16 mouse cellular contexts compared by ENCODE assay signal in the genomic region with DNA sequence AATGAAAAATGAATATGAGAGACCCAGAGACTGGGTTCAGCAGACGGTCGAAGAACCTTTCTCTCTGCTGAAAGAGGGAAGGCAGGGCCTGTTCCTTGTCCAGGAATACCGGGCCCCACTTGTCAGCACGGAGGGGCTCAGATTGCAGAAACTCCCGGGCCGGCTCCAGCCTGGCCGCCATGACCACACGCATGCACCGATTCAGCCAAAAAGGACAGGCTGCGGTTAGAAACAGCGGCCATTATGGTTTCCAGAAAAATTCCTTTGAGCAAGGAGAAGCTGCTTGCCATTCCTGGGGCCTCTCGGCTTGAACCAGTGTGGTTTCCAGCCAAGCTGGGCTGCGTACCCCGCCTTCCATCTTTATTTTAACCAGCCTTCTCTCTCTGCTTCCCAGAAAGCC.
DNase-seq lines count a peak whose midpoint lies in the region; ATAC-seq and TF ChIP-seq lines count a peak whose summit lies in the region.
"Had no signal": no experiment of that assay in that cellular context is flagged by ENCODE, and none has a peak within 500 bp of the region (broad histone marks: within the 10 kb centered on the region; RNA-seq: fewer than 3 reads in every experiment).

No protein-coding gene starts in this region.

- TF ChIP-seq CTCF in ES-Bruce4 (IDR thresholded peaks at IDR 0.05; ENCODE audit: low read depth, low read length) = no peak

- H3K4me2 ChIP-seq in heart, embryonic 14.5 days (ENCODE audit: low read length) = peak overlapping the region; percentile 18; the same call in 1 of the 2 replicates
- H3K4me2 ChIP-seq in embryonic facial prominence, embryonic 11.5 days (ENCODE audit: low read depth, low read length) = no peak overlapping the region
- no peak overlapping the region for H3K4me2 ChIP-seq in limb, embryonic 12.5 days
- H3K4me2 ChIP-seq: kidney, embryonic 15.5 days; neural tube, embryonic 13.5 days had no signal

- DNase-seq in heart, adult 11 months = no peak
- peak; percentile 42 for DNase-seq in embryonic facial prominence, embryonic 11.5 days (ENCODE audit: low spot score)
- DNase-seq in kidney, postnatal 4 days = no peak
- no peak for DNase-seq in frontal cortex, postnatal 14 days (ENCODE audit: low spot score in 2 of 2)
- DNase-seq in retina, postnatal 1 day = no peak
- DNase-seq: gastrocnemius, postnatal 14 days; heart, postnatal 14 days; lung, postnatal 36 days; midbrain, embryonic 14.5 days; spleen, adult 18-20 months had no signal

- no peak overlapping the region; the same call in 1 of the 2 replicates for H3K9ac ChIP-seq in heart, embryonic 14.5 days (ENCODE audit: low read length)
- H3K9ac ChIP-seq in ES-Bruce4 (ENCODE audit: low read depth, poor library complexity, severe bottlenecking) = peak overlapping the region; percentile 49
- no peak overlapping the region; the same call in 1 of the 2 replicates for H3K9ac ChIP-seq in embryonic facial prominence, embryonic 11.5 days (replicated peaks; ENCODE audit: low read length)
- no peak overlapping the region for H3K9ac ChIP-seq in limb, embryonic 12.5 days (replicated peaks)
- H3K9ac ChIP-seq: kidney, embryonic 15.5 days; neural tube, embryonic 13.5 days had no signal

- 0 out of 2 replicates have a peak, but pooled peaks cover 2% of the 10 kb centered on the region for H3K27me3 ChIP-seq in heart, embryonic 14.5 days (ENCODE audit: control insufficient read depth, insufficient read depth, low read length)
- no peaks in the 10 kb centered on the region for H3K27me3 ChIP-seq in ES-Bruce4 (ENCODE audit: control insufficient read depth, insufficient read depth, low read length, poor library complexity, severe bottlenecking)
- no peaks in the 10 kb centered on the region for H3K27me3 ChIP-seq in embryonic facial prominence, embryonic 11.5 days (ENCODE audit: control insufficient read depth, insufficient read depth, low read length)
- no peaks in the 10 kb centered on the region for H3K27me3 ChIP-seq in limb, embryonic 12.5 days
- H3K27me3 ChIP-seq: kidney, embryonic 15.5 days had no signal

- H3K27ac ChIP-seq in heart, embryonic 14.5 days (replicated peaks in 1 of 2; ENCODE audit: control insufficient read depth in 1 of 2, insufficient read depth in 1 of 2, low read depth in 2 of 2, low read length in 2 of 2) = peak overlapping the region; percentile 43 to 48
- no peak overlapping the region for H3K27ac ChIP-seq in ES-Bruce4 (ENCODE audit: insufficient read depth, low read length)
- H3K27ac ChIP-seq in embryonic facial prominence, embryonic 11.5 days (replicated peaks; ENCODE audit: low read depth, low read length) = peak overlapping the region; percentile 56
- peak overlapping the region; percentile 71 for H3K27ac ChIP-seq in limb, embryonic 12.5 days
- H3K27ac ChIP-seq: kidney, embryonic 15.5 days; neural tube, embryonic 13.5 days had no signal

- H3K4me3 ChIP-seq in heart, embryonic 14.5 days (ENCODE audit: control insufficient read depth in 1 of 2, insufficient read depth in 1 of 2, low read depth in 1 of 2, low read length in 2 of 2) = no peak overlapping the region
- H3K4me3 ChIP-seq in ES-Bruce4 (ENCODE audit: low read depth, low read length) = peak overlapping the region; percentile 18; the same call in 1 of the 2 replicates
- H3K4me3 ChIP-seq in embryonic facial prominence, embryonic 11.5 days (ENCODE audit: low read depth, low read length) = no peak overlapping the region
- H3K4me3 ChIP-seq in limb, embryonic 12.5 days (replicated peaks) = no peak overlapping the region
- H3K4me3 ChIP-seq: kidney, embryonic 15.5 days; neural tube, embryonic 13.5 days had no signal

- no peak for TF ChIP-seq EP300 in ES-Bruce4 (IDR thresholded peaks at IDR 0.05; ENCODE audit: insufficient read depth, low read depth, low read length)

- no peak for TF ChIP-seq POLR2A in ES-Bruce4 (IDR thresholded peaks at IDR 0.05; ENCODE audit: insufficient read depth, low read length)

- 55% methylated on average over 14 of the region's 14 CpGs for WGBS in heart, embryonic 14.5 days
- whole genome bisulfite sequencing in embryonic facial prominence, embryonic 11.5 days = 62% methylated on average over 14 of the region's 14 CpGs
- WGBS in limb, embryonic 12.5 days = 69% methylated on average over 14 of the region's 14 CpGs

- no peaks in the 10 kb centered on the region for H3K9me3 ChIP-seq in heart, embryonic 14.5 days (ENCODE audit: control insufficient read depth, low read length)
- H3K9me3 ChIP-seq in ES-Bruce4 (replicated peaks; ENCODE audit: control insufficient read depth, insufficient read depth, low read length, poor library complexity, severe bottlenecking) = no peaks in the 10 kb centered on the region
- no peaks in the 10 kb centered on the region for H3K9me3 ChIP-seq in embryonic facial prominence, embryonic 11.5 days (replicated peaks; ENCODE audit: control insufficient read depth, low read length)
- H3K9me3 ChIP-seq in limb, embryonic 12.5 days = peaks cover 9% of the 10 kb centered on the region; the same call in 1 of the 2 replicates
- H3K9me3 ChIP-seq: kidney, embryonic 15.5 days; neural tube, embryonic 13.5 days had no signal

- H3K36me3 ChIP-seq in heart, embryonic 14.5 days (ENCODE audit: control insufficient read depth, insufficient read depth, low read length) = no peaks in the 10 kb centered on the region
- no peaks in the 10 kb centered on the region for H3K36me3 ChIP-seq in ES-Bruce4 (ENCODE audit: control insufficient read depth, insufficient read depth, low read length, poor library complexity, severe bottlenecking)
- no peaks in the 10 kb centered on the region for H3K36me3 ChIP-seq in embryonic facial prominence, embryonic 11.5 days (replicated peaks; ENCODE audit: control insufficient read depth, insufficient read depth, low read depth, low read length)
- no peaks in the 10 kb centered on the region for H3K36me3 ChIP-seq in limb, embryonic 12.5 days
- H3K36me3 ChIP-seq: kidney, embryonic 15.5 days; neural tube, embryonic 13.5 days had no signal

- peaks cover 4 to 7% of the 10 kb centered on the region in 2 experiments; a peak in 3 of 4 replicates for H3K4me1 ChIP-seq in heart, embryonic 14.5 days (ENCODE audit: control insufficient read depth in 2 of 2, insufficient read depth in 2 of 2, low read length in 2 of 2)
- H3K4me1 ChIP-seq in ES-Bruce4 (ENCODE audit: control insufficient read depth, insufficient read depth, low read length) = peaks cover 8% of the 10 kb centered on the region
- H3K4me1 ChIP-seq in embryonic facial prominence, embryonic 11.5 days (ENCODE audit: control insufficient read depth, insufficient read depth, low read length) = 0 out of 2 replicates have a peak, but pooled peaks cover 2% of the 10 kb centered on the region
- peaks cover 15% of the 10 kb centered on the region for H3K4me1 ChIP-seq in limb, embryonic 12.5 days (replicated peaks)
- H3K4me1 ChIP-seq: kidney, embryonic 15.5 days had no signal

- no peak for ATAC-seq in heart, embryonic 14.5 days (ENCODE audit: insufficient number of reproducible peaks, insufficient read depth, low FRiP score, low read depth)
- ATAC-seq in embryonic facial prominence, embryonic 11.5 days (replicated peaks; ENCODE audit: insufficient number of reproducible peaks, low FRiP score, low TSS enrichment, low read depth) = no peak
- no peak for ATAC-seq in limb, embryonic 12.5 days (ENCODE audit: insufficient number of reproducible peaks, insufficient read depth, low FRiP score, low TSS enrichment, low read depth)
- ATAC-seq: CD4-positive, CD25-positive, alpha-beta regulatory T cell, adult 4 months had no signal
